Mouse (Mus musculus) stomach, postnatal 0 days (tissue): ENCODE data around the gene Parp1.

Experiments
- CTCF ChIP-seq: IDR thresholded peaks from 2 replicates; pipeline ENCODE4 v1.5.1; 2016; ENCODE audit warnings: antibody characterized with exemption, low read depth, mild to moderate bottlenecking, moderate library complexity
- EP300 ChIP-seq: optimal IDR thresholded peaks from 2 replicates; pipeline ENCODE3; 2016; ENCODE audit warnings: antibody characterized with exemption

DNA sequence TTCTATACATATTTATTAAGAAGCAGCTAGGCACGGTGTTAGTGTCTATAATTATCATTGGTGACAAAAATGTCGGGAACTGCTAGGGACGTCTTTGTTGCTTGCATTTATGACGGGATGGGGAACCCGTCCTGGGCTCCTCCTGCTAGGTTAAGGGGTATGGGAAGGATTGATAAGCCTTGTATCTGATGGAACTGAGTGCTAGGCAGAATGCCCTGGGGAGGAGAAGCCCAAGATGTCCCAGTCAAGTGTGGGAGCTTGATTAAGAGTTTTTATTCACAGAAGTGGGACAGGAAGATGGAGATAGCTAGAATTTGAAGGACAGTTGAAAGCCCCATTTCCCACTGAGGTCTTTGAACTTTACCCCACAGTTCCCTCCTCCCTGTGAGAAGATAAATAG, 1.5 kb downstream of the Parp1 start:
- no peak for TF ChIP-seq CTCF
- TF ChIP-seq EP300: no peak
